Mouse (Mus musculus) CD8-positive naive resting alpha-beta T cell, adult 2 months (primary cell): ENCODE measurements around the gene Leo1.
"Not testable (repeated sequence)": the region's sequence is repeated elsewhere in the genome, so short reads cannot be mapped to it uniquely, and the experiment has no call there.

ENCODE experiments used
- DNase-seq, 2 experiments: peaks; one replicate each; pipeline ENCODE4 v3.0.0; 2022; ENCODE audit warnings: low read depth in 2 of 2, low spot score in 2 of 2

The Leo1 gene

DNA sequence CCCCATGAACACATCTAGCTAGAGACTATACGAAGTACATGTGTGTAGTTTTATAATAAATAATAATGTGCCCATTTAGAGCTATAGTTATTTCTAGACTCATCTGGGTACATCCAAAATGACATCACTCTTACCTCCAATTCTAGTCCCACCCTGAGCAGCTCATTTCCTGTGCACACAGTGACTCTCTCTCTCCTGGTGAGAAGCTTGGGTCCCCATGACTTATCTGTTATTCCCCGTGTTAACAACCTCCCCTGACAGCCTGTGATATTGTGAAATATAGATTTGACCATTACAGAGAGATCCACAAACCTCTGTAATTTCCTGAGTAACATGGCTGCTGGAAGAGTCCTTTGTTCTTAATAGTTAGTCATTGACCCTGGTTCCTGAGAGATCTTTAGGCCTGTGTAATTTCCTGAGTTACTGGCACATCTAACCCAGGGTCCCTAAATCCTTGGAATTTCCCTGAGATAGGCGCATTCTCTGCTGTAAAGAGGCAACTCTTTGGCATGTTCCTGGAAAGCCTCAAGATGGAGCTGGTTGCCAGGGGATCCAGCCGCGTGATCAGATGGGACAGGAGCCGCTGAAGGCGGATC lies 15.4 kb upstream of the Leo1 start:
- no peak for DNase-seq

DNA sequence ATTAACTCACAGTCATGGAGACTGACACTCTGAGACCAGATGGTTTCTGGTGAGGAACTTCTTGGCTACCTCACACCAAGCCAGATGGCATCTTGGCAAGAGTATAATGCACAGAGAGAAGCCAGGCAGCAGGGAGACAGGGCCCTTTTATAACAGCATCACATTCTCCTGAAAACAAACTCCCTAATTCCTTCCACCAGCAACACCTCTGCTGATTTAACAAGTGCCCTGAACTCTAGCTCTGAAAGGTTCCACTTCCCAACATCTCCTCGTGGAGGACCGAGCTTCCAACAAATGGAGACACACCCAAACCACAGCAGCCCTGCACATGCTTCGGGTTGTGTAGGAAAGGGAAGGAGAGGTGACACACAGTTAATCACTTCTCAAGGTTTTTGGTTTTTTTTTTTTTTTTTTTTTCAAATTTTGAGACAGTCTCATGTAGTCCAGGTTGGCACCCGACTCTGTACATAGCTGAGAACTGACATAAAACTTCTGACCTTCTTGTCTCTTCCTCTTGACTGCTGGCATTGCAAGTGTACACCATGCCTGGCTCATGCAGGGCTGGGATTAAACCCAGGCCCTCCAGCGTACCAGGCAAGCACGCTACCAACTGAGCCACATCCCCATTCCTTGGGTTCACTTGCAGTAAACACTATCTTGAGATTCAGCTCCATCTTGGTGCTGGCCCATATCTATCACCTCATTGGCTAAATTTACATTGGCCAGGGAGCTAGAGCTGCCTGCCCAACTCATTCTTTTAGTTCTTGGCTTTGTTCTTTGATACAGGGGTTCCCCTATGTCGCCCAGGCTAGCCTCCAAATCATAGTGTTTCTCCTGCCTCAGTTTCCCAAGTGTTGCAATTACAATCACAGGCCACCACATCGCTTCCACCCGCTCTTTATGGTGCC lies 13.7 kb upstream of the Leo1 start:
- DNase-seq, result no peak

DNA sequence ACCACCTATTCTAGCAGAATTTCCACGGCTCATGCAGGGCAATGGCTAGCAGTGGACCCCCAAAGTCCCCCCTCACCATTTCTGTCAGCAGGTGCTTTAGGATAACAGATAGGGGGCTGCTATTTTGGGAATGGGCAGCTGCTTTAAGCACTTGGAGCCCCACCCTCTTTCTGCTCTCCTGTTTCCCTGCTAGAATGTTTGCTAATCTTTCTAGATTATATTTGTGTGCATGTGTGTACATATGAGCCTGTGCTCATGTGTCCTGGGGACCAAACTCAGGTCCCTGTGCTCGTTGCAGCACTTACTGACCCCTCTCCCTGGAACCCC lies 13.1 kb upstream of the Leo1 start:
- no peak for DNase-seq

DNA sequence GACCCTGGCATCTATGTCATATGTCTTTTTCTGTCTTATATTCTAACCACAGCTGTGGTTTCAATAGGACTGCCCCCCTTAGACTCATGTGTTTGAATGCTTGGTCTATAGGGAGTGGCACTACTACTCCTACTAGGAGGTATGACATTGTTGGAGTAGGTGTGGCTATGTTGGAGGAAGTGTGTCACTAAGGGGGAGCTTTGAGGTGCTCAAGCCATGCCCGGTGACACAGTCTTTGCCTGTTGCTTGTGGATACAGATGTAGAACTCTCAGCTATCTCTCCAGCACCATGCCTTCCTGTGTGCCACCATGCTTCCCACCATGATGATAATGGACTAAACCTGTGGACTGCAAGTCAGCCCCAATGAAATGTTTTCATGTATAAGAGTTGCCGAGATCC lies 12.3 kb upstream of the Leo1 start:
- no peak for DNase-seq

DNA sequence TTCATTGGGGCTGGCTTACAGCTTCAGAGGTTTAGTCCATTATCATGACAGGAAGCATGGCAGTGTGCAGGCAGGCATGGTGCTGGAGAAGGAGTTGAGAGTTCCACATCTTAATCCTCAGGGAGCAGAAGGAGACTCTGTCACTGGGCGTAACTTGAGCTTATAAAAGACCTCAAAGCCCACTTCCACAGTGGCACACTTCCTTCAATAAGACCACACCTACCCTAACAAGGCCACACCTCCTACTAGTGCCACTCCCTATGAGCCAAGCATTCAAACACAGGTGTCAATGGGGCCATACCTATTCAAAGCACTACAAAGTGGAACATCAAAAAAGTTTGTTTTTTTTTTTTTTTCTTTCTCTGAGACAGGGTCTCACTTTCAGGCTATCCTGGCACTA lies 11.7 kb upstream of the Leo1 start:
- no peak for DNase-seq

DNA sequence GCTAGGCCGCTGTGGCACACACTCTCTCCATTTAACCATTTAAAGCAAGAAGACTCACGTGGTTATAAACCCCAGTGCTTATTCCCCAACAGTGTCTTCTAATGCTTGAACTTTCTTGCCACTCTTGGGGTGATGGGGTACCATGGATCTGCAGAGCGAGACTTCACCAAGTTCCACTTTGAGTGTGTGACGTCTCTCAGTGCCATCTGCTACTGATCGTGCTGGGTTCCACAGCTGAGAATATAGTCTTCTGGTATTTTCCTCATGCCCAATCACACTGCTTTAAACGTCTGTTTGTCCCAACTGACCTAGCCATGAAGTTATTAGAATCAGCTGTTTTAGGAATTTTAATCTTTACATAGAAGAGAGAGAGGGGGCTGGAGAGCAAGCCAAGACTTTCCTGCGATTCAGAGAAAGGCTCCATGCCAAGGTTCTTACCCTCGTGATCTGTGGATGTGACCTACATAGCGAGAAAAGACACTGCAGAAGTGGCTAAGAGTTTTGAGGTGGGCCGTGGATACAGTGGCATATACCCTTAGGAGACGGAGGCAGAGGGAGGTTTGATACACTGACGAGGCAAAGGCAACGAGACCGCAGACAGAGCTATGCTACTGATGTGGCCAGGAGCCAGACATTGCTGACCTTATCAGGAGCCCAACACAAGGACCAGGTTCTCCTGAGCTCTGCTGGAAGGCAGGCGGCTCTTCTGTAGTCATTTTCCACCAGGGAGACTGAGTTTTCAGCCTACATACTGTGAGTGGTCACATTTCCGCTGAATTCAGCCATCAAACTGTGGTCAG lies 10.3 kb upstream of the Leo1 start:
- DNase-seq, result no peak

DNA sequence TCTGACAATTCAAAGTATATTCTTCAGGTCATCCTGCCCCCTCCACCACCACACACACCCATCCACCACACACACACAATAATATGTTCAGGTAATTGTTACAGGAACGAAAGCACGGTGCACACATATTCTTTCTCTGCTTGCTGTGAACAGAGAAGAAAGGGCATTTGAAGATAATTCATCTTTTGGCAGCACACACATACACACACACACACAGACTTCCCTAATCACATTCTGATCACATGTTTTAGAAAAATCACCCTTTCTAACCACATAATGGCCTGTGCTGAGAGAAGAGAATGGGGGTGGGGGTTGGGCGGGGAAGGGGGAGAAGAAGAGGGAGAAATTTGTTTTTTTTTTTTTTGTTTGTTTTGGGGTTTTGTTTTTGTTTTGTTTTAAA lies 8.6 kb upstream of the Leo1 start:
- DNase-seq, result no peak

DNA sequence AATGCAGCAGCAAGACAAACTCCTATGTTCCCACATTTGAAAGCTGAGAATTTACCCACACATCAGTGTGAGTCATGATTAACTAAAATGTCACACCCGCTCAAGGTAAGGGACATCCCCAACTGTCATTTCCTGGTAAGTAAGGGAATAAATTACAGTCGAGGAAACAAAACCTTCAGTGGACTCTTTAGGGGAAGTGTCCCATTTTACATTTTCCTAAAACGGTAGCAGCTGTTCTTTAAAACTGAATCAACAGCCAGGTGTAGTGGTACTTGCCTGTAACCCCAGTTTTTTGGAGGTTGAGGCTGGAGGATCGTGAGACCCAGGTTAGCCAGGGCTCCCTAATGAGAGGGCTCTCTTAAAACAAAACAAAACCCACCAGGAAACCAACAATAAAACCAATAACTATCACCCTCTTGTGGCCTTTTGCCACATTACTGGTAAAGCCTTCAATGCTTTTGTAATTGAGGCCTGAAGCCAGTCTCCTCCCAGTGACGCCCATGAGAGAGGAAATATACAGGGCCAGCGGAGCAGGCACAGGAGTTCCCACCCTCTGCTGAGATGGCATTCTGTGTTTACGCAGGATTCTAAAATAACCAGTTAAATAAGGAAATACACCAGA lies 7.0 kb upstream of the Leo1 start:
- DNase-seq, result peak; percentile 51 to 75

DNA sequence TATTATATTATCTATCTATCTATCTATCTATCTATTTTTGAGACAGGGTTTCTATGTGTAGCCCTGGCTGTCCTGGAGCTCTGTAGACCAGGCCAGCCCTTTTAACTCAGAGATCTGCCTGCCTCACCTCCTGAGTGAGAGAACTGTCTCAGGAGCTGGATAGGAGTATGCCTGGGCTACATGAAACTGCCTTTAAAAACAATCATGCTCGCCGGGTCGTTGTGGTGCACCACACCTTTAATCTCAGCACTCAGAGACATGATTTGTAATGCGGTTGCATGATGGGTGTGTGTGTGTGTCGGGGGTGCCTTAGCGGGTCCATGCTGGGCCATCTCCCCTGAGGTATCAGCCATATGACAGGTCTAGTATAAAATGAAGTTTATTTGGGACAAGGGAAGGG lies 6.5 kb upstream of the Leo1 start:
- DNase-seq, result no peak

DNA sequence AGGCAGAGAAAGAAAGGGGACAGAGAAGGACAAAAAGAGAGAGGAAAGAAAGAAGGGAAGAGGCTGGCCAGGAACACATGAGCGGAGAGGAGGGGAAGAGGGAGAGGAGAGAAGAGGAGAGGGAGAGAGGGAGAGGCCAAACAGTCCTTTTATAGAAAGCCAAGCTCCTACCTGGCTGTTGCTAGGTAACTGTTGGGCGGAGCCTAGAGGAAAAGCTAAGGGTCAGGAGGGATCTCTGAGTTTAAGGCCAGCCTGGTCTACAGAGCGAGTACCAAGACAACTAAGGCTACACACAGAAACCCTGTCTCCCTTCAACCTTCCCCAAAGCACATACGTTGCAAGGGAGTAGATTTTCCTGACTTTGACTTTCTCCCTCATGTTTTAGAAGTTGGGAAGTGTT lies 6.0 kb upstream of the Leo1 start:
- DNase-seq, result no peak

DNA sequence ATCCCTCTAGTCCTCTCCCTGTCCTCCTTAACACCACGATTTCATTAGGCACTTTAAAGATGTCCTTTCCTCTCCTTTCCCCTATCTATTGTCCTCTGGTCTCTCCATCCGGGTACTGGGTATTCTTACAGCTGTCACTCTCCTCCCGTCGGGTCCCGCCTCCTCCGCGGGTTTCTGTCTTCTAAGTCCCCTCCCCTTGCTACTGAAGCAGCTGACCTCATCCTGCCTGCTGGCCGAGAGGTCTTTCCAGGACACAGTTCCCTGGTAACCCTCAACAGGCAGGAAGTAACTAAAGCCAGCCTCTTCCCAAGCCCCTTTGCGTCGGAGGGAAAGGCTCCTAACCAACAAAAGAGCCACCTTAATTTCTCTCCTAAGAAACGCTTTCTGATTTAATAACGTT lies 5.4 kb upstream of the Leo1 start:
- peak; percentile 28 to 44 for DNase-seq

DNA sequence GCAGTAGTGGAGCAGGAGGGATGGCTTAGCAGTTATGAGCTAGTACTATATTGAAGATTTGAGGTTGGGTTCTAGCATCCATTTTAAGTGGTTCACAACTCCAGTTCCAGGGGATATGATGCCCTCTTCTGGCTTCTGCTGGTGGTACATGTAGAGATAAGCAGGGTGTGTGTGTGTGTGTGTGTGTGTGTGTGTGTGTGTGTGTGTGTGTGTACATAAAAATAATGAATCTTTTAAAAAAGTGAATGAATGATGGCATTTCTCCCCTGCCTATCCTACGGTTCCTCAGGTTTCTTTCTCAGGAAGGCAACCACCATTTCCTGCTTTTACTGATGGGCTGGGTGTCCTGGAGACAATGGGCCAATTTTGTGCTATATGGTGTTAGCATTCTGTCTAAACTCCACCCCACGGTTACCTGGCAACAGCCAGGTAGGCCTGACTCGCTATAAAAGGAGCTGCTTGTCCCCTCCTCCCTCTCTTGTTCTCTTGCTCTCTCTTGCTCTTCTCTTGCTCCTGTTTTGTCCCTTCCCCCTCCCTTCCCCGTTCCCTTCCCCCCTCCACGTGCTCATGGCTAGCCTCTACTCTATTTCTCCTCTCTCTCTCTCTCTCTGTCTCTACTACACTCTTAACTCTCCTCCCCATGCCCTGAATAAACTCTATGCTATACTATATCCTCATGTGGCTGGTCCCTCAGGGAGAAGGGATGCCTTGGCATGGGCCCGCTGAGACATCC lies 3.5 kb upstream of the Leo1 start:
- peak; percentile 57 to 78 for DNase-seq

DNA sequence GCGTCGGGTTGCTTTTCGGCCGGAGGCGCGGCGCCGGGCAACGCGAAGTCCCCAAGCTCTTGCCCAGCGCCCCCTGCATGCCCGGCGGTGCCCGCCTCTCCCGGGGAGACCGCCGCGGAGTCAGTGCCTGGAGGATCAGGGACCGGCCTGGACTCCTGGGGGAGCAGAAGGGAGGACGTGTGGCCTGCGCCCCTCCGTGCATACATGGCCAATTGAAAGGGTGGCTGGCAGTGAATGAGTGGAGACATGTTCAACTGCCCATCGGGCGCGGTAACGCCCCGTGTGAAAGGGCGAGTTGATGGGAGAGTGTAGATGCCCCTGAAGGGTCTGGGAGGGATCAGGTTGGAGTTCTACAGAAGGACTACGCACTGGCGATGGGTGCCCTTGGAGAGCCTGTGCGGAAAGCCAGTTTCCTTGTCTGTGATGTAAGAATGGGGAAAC lies 387 bp downstream of the Leo1 start:
- no peak for DNase-seq

DNA sequence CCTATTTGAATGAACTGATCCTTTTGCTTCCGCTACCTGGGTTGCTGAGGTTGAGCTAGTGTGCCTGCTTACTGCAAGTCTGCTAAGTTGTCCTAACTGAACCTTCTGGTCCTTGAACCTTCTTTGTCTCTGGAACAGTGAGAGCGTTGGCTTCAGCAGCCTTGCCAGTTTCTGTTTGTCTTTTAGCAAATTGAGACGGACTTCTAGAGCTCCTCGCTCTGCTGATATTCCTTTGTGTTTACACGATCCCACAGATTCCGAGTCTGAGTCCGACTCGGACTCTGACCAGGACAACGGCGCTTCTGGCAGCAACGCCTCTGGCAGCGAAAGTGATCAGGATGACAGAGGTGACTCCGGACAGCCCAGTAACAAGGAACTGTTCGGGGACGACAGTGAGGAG lies 3.7 kb downstream of the Leo1 start:
- DNase-seq, result no peak

DNA sequence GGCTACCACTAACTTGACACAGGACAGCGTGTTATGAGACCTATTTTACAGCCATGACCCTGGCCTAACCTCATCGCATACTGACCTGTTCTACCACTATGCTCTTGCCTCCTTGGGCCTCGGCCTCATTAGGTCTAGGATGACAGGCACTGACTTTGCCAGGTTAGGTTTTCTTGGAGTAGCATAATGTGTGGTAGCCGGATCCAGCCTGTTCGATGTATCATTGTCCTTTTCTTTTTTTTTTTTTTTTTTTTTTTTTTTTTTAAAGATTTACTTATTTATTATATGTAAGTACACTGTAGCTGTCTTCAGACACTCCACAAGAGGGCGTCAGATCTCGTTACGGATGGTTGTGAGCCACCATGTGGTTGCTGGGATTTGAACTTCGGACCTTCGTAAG lies 5.2 kb downstream of the Leo1 start:
- not testable (repeated sequence) for DNase-seq

DNA sequence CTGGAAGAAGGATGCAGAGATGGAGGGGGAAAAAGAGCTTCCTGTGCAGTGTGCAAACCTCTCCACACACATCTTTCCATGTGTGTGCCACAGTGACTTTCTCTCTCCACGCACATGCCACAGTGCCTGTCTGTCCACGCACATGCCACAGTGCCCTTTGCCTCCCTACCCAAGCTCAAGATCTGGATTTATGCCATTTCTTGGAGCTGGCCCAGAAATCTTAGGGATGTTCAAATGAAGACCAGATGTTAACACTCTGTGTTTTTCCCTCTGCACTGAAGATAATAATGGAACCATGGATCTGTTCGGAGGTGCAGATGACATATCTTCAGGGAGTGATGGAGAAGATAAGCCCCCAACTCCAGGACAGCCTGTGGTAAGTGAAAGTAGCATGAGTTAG lies 6.7 kb downstream of the Leo1 start:
- no peak for DNase-seq

DNA sequence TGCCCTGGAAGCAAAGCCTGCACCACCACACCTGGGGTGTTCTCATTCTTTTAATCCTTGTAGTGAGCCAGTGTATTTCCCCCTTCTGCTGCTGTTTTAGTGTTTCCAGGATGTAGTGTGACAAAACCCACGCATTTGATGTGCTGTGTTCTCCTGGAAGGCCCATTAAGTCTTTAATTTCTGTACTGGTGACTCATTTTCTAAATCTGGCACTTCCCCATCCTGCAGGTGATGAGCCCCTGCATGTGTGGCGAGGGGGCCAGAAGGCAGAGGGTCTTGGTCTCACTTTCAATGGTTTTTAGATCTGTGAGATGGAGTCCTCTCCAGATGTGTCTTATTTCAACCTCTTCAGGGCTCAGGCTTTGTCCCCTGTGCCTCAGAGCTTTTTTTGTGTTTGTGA lies 12.7 kb downstream of the Leo1 start:
- no peak for DNase-seq

DNA sequence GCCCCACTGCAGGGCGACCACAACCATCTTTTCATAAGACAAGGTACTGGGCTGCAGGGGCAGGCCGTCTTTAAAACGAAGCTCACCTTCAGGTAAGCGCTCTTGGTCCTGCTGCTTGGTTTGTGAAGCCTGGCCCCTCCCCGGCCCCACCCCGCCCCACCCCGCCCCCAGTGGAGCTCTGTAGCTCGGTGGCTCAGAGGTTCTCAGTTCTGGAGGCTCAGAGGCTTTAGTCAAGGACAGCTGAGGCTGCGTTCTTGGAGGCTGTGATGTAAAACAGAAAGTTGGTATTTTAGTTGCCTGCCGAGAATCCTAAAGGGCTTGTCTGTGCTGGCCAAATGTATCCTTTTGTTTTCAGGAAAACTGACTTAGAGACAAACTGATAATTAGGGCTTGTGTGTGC lies 14.4 kb downstream of the Leo1 start:
- no peak for DNase-seq

DNA sequence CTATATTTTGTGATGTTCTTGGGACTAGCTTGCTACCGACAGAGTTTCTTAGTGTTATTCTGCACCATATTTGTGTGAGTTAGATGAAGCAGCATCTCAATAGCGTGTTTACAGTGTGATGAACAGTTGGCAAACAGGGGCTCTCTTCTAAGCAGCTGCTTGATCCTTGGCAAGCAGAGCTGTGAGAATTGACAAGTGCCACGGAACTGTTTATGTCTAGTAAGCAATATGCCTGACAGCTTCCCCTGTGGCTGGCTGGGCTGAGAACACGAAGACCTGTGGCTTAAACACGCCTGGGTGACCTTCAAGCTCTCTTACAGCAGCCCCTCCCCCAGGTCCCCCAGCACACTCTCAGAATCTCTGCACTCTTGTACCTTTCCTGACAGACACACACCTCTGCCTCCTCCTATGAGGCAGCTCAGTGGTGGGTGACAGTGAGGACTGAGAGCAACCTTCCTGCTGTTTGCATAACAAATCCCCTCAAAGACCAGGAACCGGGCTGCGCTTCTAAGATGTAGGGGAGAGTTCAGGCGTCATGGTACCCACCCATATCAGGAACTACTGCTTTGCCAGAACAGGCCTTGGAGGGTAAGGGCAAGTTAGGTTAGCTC lies 21.8 kb downstream of the Leo1 start:
- DNase-seq, result no peak

DNA sequence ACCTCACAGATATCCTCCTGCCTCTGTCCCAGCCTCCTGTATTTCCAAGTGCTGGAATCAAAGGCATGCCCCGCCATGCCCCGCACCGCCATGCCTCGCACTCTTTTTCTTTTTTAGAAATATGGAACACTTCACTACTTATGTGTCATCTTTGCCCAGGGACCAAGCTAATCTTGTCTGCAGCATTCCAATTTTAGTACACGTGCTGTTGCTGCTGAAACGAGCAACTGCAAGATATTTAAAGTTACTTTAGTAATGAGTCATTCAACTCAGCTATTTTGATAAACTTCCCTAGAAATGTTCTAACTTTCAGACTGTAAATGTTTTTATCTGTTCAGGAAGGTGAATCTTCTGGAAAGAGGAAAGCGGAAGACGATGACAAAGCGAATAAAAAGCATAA lies 24.5 kb downstream of the Leo1 start:
- no peak for DNase-seq

DNA sequence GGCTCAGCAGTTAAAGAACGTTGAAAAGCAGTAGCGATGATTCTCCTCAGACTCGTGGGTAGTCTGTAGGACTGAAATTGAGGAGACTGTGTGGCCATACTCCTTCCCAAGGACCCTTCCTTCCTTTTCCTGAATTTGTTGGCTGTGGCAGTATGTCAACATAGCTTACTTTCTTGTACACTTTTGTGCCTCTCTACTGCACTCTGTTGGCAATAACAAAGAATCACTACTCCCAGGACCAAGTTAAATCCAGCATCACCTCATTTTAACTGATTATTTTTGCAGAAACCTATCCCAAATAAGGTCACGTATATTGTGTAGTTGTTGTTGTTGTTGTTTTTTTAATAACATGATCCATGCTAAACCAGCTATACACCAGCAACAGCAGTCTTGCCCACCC lies 25.3 kb downstream of the Leo1 start:
- DNase-seq, result no peak
